Mouse (Mus musculus) layer of hippocampus, postnatal 14 days (tissue): ENCODE data around the gene Coq10a. TPM values are rescaled to one million over a fixed set of nuclear protein-coding genes. Genes with fewer than 3 reads are reported as not detected.
"Not testable (repeated sequence)": the region's sequence is repeated elsewhere in the genome, so short reads cannot be mapped to it uniquely, and the experiment has no call there.

Source experiments
- DNase-seq, 2 experiments: peaks; one replicate each; pipeline ENCODE4 v3.0.0; 2021 to 2022; ENCODE audit warnings: low spot score in 2 of 2, mixed read lengths in 1 of 2
- total RNA-seq, 2 experiments: library from RNA; stranded (reverse); gene quantifications; 2 replicates each; pipeline ENCODE4 v1.2.3; 2021

Coq10a gene
- total RNA-seq, 2 experiments from 2014 or later, result 60.0 to 62.1 TPM

DNA sequence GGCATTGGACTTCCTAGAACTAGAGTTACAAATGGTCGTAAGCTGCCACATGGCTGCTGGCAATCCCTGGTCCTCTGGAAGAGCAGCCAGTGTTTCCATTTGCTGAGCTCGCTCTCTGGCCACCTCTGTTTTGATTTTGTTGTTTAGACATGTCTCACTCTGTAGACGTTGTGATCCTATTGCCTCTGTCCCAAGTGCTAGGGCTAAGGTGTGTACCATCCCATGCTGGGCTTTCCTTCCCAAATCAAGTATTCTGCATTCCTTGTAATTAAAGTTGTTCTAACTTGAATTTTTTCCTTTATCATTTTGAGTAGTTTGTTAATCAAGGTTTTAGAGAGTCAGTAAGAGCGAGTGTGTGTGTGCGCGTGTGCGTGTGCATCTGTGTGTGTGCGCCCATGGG is 21.3 kb downstream of the Coq10a start:
- no peak for DNase-seq

DNA sequence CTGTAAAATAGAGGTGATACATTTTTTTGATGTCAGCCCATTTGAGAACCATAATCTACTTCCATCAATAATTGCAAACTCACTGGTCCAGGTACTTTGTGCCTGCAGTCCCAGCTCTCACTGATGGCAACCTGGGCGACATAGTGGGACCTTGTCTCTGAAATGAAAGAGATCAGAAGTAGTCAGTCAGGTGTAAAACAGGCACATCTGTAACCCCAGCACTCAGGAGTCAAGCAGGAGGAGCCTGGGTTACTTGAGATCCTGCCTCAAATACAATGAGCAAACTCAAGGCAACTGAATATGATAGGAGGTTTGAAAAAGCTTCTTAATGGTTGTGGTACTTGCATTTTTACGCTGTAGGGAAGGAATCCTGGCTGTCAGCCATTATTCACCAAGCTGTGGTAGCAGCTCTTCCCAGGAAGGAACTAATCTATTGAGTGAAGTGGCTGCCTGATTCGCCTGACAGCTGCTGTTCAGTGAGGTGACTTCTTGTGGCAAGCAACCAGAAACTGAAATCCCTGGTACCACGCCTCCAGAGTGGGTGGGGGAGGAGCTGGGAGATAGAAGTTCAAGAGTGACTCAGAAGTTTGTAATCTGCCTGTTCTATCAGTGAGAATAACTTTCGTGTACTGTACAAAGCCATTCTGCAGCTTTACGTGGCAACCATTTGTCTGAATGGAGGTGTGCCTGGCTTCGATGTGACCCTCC is 24.1 kb downstream of the Coq10a start:
- peak; percentile 25 to 74 for DNase-seq

DNA sequence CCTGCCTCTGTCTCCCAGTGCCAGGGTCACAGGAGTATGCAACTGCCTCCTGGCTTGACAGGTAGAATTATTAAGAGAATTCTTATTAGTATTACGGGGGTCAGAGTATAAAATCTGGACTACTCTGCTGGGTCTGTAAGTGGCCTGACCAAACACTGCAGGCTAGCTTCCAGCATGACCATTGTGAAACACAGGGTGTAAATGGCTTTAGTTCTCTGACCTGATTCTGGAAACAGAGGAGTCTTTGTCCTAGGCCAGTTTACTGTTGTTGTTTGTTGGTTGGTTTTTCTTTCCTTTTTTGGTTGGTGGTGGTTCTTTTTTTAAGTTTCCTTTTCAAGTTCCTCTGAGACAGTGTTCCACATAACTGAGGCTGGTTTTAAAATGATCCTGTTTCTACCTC is 25.4 kb downstream of the Coq10a start:
- peak in 1 of 2 experiments; percentile 60 for DNase-seq

DNA sequence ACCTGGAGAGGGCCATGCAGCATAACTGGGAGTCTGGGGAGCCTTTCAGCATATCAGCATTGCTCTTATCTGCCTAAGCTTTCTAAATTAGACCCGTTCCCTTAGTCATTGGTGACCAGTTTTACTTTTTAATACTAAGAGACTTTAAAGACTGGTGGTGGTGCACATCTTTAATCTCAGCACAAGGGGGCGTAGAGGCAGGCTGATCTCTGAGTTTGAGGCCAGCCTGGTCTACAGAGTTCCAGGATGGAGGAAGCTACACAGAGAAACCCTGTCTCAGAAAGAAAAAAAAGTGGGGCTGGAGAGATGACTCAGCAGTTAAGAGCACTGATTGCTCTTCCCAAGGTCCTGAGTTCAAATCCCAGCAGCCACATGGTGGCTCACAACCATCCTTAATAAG is 28.5 kb downstream of the Coq10a start:
- DNase-seq, result no peak

DNA sequence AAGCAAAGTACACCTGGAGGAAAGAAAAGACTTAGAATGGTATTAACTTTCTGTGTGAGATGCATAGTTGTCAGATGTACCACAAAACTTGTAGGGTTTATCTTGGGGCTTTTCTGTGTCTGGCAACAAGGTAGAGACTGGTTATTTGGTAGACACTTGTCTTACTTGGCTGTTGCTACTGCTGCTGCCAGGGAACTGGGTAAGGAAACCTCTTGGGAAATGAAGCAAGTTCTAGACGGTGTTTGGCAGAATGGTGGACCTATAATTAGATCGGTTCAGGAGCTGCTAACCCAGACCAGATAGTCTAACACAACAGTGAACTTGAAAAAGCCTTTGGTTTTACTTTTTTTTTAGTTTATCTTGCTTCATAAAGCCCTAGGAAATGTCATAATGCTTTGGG is 29.8 kb downstream of the Coq10a start:
- DNase-seq, result no peak

DNA sequence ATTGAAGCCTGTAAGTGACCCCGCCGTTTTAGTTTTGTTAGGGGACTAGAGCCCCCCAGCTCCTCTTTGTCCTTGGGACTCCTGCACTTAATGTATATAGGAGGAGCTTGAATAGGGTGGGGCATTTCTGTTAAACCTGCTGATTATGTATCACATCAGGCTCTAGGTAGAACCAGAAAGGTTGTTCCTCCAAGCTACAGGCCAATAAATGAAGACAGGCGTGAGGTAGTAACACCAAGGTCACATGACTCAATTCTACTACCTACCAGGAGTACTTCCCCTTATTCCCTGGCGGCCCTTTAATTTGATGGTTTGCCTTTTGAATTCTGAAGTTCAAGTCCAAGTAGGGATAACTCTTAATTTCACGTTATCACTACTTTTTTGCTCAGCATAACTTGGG is 30.4 kb downstream of the Coq10a start:
- DNase-seq, result no peak

DNA sequence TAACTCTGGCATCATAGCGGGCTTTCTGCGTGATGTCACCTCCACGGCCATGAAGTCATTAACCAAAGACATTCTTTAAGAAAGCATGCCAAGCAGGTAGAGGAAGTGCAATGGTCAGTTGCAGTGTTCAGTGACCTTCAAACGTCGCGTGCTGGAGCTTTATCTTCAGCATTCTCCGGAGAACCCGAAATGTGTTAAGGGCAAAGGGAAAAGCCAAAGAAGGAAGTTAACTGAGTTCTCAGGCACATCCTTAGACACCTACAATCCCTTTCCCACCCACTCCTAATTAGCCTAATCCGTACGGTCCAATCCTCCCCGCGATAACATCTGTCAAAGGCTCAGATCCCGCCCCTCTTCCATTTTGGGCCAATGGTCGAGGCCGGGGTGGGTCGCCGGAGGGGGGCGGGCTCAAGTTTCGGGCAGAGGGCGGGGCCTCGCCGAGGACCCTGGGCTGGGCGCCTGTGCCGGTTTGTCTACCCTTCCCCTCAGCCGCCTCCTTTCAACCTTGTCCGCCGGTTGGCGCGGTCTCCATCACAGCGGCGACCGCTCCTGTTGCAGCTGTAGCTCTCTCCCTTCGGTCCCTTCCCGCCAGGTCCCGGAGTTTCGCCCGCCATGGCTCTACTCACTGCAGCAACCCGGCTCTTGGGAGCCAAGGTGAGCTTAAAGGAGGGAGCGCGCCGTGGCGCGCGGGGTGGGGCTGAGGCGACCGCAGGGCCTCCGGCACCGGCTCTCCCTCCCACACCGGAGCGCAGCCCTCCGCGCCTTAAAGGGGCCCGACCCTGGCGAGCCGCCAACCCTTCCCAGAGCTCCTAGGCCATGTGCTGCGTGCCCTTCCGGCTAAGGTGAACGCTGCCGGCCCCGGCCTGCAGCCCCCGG is 31.3 kb downstream of the Coq10a start, which contains the start of gene Cs:
TSS of gene Cs (plus strand) at position 429 of the 876 bp plus-strand sequence.
- peak; percentile 93 to 98 for DNase-seq

DNA sequence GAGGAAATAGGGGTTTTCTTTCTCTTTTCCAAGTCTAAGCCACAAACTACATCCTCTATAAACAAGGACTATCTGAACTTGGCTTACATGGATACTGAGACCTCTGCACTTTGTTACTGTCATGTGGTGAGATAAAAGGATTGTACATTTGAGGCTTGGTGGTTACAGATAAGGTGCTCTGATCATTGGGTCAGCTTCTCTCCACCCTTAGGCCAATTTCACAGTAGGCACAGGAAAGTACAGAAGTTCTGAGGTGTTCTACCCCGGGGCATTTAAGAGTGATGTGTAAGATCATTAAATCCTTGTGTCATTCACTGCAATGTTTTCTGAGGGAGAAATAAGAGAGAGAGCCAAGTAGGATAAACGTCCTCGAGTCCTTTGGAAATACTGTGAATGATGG is 32.2 kb downstream of the Coq10a start:
- no peak for DNase-seq

DNA sequence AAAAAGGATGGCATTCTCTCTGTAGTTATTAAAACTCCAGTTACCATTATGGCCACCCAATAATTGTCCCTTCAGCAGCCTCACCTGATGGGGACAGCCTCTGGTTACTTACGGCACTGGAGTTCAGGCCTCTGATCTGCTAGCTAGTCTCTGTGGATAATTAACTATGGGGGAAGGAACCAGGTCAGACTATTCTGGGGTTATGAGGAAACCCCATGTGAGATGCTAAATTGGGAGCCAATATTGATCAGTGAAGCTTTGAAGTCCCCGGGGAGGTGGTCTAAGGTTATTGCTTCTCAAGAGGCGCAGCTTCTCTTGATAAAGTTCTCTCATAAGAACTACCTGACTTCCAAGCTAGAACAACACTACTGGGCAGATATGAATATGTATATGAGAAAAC is 32.6 kb downstream of the Coq10a start:
- DNase-seq, result no peak

DNA sequence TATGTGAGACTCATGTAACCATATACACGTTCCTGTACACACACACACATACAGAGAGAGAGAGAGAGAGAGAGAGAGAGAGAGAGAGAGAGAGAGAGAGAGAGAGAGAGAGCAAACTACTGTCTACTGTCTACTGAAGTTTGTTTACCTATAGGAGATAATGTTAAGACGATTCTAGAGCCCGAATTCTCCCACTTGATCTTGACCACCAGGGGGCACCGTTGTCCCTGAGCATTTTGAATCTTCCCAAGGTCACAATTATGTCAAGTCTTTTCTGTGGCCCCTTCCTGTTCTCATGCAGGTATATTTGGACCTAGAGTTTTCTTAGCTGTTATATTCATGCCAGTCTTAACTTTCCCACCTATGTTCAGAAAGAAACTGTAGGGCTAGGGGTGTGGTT is 33.2 kb downstream of the Coq10a start:
- peak in 1 of 2 experiments; percentile 63 for DNase-seq

DNA sequence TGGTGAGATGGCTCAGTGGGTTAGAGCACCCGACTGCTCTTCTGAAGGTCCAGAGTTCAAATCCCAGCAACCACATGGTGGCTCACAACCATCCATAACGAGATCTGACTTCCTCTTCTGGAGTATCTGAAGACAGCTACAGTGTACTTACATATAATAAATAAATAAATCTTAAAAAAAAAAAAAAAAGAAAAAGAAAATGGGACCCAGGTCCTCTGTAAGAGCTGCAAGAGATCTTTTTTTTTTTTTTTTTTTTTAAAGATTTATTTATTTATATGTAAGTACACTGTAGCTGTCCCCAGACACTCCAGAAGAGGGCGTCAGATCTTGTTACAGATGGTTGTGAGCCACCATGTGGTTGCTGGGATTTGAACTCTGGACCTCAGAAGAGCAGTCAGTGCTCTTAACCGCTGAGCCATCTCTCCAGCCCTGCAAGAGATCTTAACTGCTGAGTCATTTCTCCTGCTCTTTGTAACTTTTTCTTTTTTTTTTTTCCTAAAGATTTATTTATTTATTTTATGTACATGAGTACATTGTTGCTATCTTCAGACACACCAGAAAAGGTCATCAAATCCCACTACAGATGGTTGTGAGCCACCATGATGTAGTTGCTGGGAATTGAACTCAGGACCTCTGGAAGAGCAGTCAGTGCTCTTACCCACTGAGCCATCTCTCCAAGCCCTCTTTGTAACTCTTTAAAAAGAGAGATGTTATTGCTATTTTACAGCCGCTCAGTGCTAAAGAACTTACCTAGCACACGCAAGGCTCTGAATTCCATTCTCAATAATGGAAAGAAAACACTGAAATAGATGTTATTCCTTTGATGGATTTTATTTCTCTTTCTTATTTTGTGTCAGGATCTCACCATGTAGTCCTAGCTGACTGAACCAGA is 36.2 kb downstream of the Coq10a start:
- DNase-seq, result not testable (repeated sequence)

DNA sequence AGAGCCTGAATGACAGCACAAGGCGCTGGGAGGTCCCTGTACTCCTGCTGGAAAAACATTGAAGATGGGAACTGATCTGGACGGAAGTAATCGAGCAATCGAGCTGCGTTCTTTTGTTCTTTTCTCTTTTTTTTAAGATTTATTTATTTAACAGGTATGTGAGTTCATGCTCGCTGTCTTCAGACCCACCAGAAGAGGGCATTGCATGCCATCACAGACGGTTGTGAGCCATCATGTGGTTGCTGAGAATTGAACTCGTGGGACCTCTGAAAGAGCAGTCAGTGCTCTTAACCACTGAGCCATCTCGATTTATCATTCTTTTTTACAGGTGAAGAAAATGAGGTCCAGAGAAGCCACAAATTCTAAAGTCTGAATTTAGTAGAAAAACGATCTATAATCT is 41.2 kb downstream of the Coq10a start:
- DNase-seq, result no peak

DNA sequence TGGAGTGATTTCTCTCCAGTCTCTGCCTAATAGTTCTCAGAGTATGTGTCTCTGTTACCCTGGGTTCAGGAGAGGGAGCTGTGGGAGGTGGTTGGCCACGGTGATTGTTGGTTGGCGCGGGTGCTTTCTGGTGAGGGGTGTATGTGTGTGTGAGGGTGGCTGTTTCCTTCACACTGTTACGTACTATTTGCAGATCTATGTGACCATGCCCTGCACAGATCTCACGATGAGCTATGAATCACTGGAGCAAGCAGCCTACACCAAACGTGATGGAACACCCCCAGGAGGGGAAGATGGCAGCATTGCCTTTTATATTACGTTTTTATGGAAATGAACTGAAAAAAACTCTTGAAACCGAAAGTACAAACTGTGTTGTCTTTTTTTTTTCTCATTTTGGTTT is 42.0 kb downstream of the Coq10a start:
- DNase-seq, result no peak

DNA sequence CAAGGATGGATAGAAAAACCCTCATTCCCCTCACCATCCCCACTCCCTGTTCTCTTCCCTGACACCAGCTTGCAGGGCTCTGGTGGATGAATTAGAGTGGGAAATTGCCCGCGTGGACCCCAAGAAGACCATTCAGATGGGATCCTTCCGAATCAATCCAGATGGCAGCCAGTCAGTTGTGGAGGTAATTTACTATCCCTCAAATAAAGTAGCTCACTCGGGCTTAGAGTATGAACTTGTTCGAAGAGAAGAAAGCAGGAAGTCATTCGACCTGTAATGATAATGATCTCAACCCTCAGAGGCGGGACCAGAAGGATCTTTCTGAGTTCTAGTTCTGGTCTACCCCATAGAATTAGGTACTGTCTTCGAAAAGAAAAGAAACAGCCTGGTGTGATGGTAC is 45.3 kb downstream of the Coq10a start:
- DNase-seq, result no peak

DNA sequence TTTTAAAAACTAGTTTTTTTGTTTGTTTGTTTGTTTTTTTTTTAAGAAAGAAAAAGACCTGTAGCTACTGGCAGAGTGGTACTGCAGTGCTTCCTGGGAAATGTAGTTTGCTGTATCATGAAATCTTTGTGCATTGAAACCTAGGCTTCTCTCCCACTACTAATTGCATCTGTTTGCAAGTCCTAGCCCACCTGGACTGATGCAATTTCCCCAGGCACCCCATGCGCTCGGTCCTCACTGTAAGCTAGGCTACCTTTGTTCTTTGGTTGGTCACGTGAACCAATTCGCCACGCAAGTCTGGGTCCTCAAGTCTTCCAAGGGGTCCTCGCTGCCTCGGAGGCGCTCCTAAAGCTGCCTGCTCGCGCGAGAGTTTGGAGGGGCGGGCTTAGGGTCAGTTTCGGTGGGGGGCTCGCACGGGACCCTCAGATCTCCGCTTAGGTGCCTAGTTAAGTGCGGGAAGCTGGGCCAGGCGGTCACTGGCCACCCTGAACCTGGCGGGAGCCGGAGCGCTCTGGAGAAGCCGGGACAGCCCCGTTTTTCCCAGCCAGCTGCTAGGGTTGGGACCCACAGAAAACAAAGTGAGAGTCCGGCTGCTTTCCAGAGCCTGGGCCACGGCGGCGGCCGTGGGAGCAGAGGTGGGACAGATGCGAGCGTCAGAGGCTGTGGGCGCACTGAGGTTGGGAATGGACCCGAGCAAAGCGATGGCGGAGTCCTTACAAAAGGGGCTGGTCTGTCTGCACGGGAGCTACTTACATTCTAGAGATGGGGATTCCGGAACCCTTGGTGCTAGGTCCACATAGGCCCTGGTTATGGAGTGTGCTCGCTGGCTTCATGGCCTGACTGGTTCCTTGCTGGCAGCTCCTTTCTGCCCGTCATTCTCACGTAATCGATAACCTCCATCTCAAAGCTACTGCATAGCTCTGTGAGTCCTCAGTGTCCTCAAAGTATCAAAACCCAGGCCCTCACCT is 46.4 kb downstream of the Coq10a start, which contains the start of gene Cnpy2:
TSS of gene Cnpy2 (plus strand) at position 319 of the 968 bp plus-strand sequence.
- DNase-seq, result peak; percentile 89 to 91

DNA sequence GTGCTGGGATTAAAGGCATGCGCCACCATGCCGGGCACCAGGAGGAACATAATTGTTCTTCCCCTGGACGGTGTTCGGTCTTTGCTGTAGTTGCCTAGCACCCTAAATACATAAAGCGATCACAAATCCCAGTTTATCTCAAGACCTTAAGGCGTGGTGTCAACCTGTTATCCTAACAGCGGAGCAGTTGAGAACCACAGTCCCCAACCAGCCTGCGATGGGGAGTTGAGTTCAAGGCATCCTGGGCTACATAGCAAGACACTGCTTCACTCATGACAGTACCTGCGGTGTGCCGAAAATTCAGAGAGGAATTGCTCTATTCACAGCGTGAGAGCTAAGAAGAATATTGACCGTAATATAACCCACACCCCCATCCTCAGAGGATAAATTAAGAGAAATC is 47.2 kb downstream of the Coq10a start:
- DNase-seq, result no peak

DNA sequence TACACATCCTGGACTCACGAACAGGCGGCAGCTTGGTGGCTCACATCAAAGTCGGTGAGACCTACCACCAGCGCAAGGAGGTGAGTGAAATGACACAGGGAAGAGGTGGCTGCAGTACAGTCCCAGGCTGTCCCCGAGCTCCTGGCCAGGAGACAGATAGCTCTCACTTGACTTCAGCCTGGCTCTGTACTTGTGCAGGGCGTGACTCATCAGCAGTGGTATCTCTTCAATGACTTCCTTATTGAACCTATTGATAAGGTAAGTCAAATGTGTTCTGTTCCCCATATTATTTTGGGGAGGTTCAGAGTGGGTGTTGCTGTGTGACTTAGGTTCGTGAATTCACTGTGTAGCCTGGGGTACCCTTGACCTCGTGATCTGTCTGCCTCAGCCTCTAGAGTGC is 53.2 kb downstream of the Coq10a start:
- DNase-seq, result no peak
